Comparison of ENCODE assay signal across 12 mouse cellular contexts in genomic region chr1:86479099-86479825, GRCm38 (mm10). TPM values are rescaled to one million over a fixed set of nuclear protein-coding genes. Genes with fewer than 3 reads are reported as not detected.
DNase-seq lines count a peak whose midpoint lies in the region; ATAC-seq lines count a peak whose summit lies in the region.
"Had no signal": no experiment of that assay in that cellular context is flagged by ENCODE, and none has a peak within 500 bp of the region (broad histone marks: within the 10 kb centered on the region; RNA-seq: fewer than 3 reads in every experiment).

No protein-coding gene starts in this region.

- peak overlapping the region; percentile 29 for H3K27ac ChIP-seq in lung, embryonic 16.5 days (ENCODE audit: low read length)
- peak overlapping the region; percentile 92 for H3K27ac ChIP-seq in liver, embryonic 16.5 days (ENCODE audit: low read length)
- H3K27ac ChIP-seq in stomach, embryonic 16.5 days (ENCODE audit: low read length) = peak overlapping the region; percentile 64
- H3K27ac ChIP-seq in forebrain, embryonic 11.5 days (ENCODE audit: low read depth, low read length) = no peak overlapping the region
- H3K27ac ChIP-seq: embryonic facial prominence, embryonic 13.5 days; hindbrain, embryonic 15.5 days had no signal

- WGBS in lung, embryonic 16.5 days = 47% methylated on average over 8 of the region's 8 CpGs
- WGBS in liver, embryonic 16.5 days (ENCODE audit: insufficient replicate concordance) = 23% methylated on average over 8 of the region's 8 CpGs
- WGBS in stomach, embryonic 16.5 days = 62% methylated on average over 8 of the region's 8 CpGs
- 91% methylated on average over 8 of the region's 8 CpGs for WGBS in forebrain, embryonic 11.5 days

- H3K9ac ChIP-seq in lung, embryonic 16.5 days (ENCODE audit: low read length) = no peak overlapping the region
- peak overlapping the region; percentile 36 for H3K9ac ChIP-seq in liver, embryonic 16.5 days (ENCODE audit: low read depth, low read length)
- H3K9ac ChIP-seq in stomach, embryonic 16.5 days (ENCODE audit: low read length) = no peak overlapping the region
- H3K9ac ChIP-seq in forebrain, embryonic 11.5 days (ENCODE audit: low read length) = no peak overlapping the region
- H3K9ac ChIP-seq: embryonic facial prominence, embryonic 13.5 days; hindbrain, embryonic 15.5 days had no signal

- no peaks in the 10 kb centered on the region for H3K27me3 ChIP-seq in lung, embryonic 16.5 days (ENCODE audit: control insufficient read depth, insufficient read depth, low read depth, low read length)
- no peaks in the 10 kb centered on the region for H3K27me3 ChIP-seq in erythroblast, embryonic 14.5 days (ENCODE audit: control insufficient read depth)
- no peaks in the 10 kb centered on the region for H3K27me3 ChIP-seq in liver, embryonic 16.5 days (ENCODE audit: control insufficient read depth, insufficient read depth, low read depth, low read length)
- H3K27me3 ChIP-seq in stomach, embryonic 16.5 days (ENCODE audit: control insufficient read depth, insufficient read depth, low read length) = no peaks in the 10 kb centered on the region
- no peaks in the 10 kb centered on the region for H3K27me3 ChIP-seq in forebrain, embryonic 11.5 days (ENCODE audit: control insufficient read depth, insufficient read depth, low read length)
- H3K27me3 ChIP-seq: embryonic facial prominence, embryonic 13.5 days; hindbrain, embryonic 15.5 days had no signal

- no peak overlapping the region for H3K4me2 ChIP-seq in lung, embryonic 16.5 days (ENCODE audit: low read depth, low read length)
- H3K4me2 ChIP-seq in liver, embryonic 16.5 days (ENCODE audit: low read depth, low read length) = peak overlapping the region; percentile 41
- no peak overlapping the region for H3K4me2 ChIP-seq in stomach, embryonic 16.5 days (ENCODE audit: low read depth, low read length)
- no peak overlapping the region for H3K4me2 ChIP-seq in forebrain, embryonic 11.5 days (ENCODE audit: low read depth, low read length, severe bottlenecking)
- H3K4me2 ChIP-seq: embryonic facial prominence, embryonic 13.5 days; hindbrain, embryonic 15.5 days had no signal

- no peak for DNase-seq in lung, postnatal 14 days
- DNase-seq in layer of hippocampus, adult 9-10 months (ENCODE audit: low spot score) = no peak
- no peak for DNase-seq in forebrain, embryonic 11.5 days (ENCODE audit: low spot score)
- DNase-seq: gastrocnemius, postnatal 14 days; midbrain, embryonic 14.5 days; thymus, postnatal 25 days had no signal

- H3K4me3 ChIP-seq in lung, embryonic 16.5 days (ENCODE audit: low read length) = no peak overlapping the region
- H3K4me3 ChIP-seq in erythroblast, embryonic 14.5 days (replicated peaks) = peak overlapping the region; percentile 15
- no peak overlapping the region for H3K4me3 ChIP-seq in liver, embryonic 16.5 days (ENCODE audit: low read depth, low read length)
- no peak overlapping the region for H3K4me3 ChIP-seq in stomach, embryonic 16.5 days (replicated peaks; ENCODE audit: low read length)
- H3K4me3 ChIP-seq in forebrain, embryonic 11.5 days (ENCODE audit: low read depth, low read length) = no peak overlapping the region
- H3K4me3 ChIP-seq: embryonic facial prominence, embryonic 13.5 days; hindbrain, embryonic 15.5 days had no signal

- ATAC-seq in lung, embryonic 16.5 days (ENCODE audit: low read depth) = peak; percentile 44; the same call in 1 of the 2 replicates
- peak; percentile 95 for ATAC-seq in liver, embryonic 16.5 days (ENCODE audit: low read depth)
- ATAC-seq in stomach, embryonic 16.5 days (ENCODE audit: insufficient read depth, low FRiP score) = peak; percentile 73
- ATAC-seq in forebrain, embryonic 11.5 days (replicated peaks; ENCODE audit: low FRiP score) = no peak

- H3K4me1 ChIP-seq in lung, embryonic 16.5 days (replicated peaks; ENCODE audit: control insufficient read depth, insufficient read depth, low read length) = peaks cover 5% of the 10 kb centered on the region; the same call in 1 of the 2 replicates
- peaks cover 75% of the 10 kb centered on the region for H3K4me1 ChIP-seq in erythroblast, embryonic 14.5 days (ENCODE audit: control insufficient read depth)
- peaks cover 45% of the 10 kb centered on the region for H3K4me1 ChIP-seq in liver, embryonic 16.5 days (ENCODE audit: control insufficient read depth, low read depth, low read length)
- H3K4me1 ChIP-seq in stomach, embryonic 16.5 days (ENCODE audit: control insufficient read depth, insufficient read depth, low read length) = peaks cover 11% of the 10 kb centered on the region
- H3K4me1 ChIP-seq in forebrain, embryonic 11.5 days (replicated peaks; ENCODE audit: control insufficient read depth, insufficient read depth, low read length) = no peaks in the 10 kb centered on the region
- H3K4me1 ChIP-seq: hindbrain, embryonic 15.5 days had no signal

- no peaks in the 10 kb centered on the region for H3K36me3 ChIP-seq in lung, embryonic 16.5 days (ENCODE audit: control insufficient read depth, insufficient read depth, low read length)
- peaks cover 5% of the 10 kb centered on the region; the same call in 1 of the 2 replicates for H3K36me3 ChIP-seq in erythroblast, embryonic 14.5 days (ENCODE audit: control insufficient read depth)
- H3K36me3 ChIP-seq in liver, embryonic 16.5 days (ENCODE audit: control insufficient read depth, insufficient read depth) = no peaks in the 10 kb centered on the region
- H3K36me3 ChIP-seq in stomach, embryonic 16.5 days (ENCODE audit: control insufficient read depth, insufficient read depth, low read length) = no peaks in the 10 kb centered on the region
- H3K36me3 ChIP-seq in forebrain, embryonic 11.5 days (ENCODE audit: control insufficient read depth, insufficient read depth, low read length) = no peaks in the 10 kb centered on the region
- H3K36me3 ChIP-seq: embryonic facial prominence, embryonic 13.5 days; hindbrain, embryonic 15.5 days had no signal

- no peaks in the 10 kb centered on the region for H3K9me3 ChIP-seq in lung, embryonic 16.5 days (ENCODE audit: control insufficient read depth, low read length)
- peaks cover 4% of the 10 kb centered on the region; the same call in 1 of the 2 replicates for H3K9me3 ChIP-seq in erythroblast, embryonic 14.5 days (ENCODE audit: control insufficient read depth, low read length)
- no peaks in the 10 kb centered on the region for H3K9me3 ChIP-seq in liver, embryonic 16.5 days (replicated peaks; ENCODE audit: control insufficient read depth, low read length)
- no peaks in the 10 kb centered on the region for H3K9me3 ChIP-seq in stomach, embryonic 16.5 days (replicated peaks; ENCODE audit: control insufficient read depth, low read length)
- no peaks in the 10 kb centered on the region for H3K9me3 ChIP-seq in forebrain, embryonic 11.5 days (ENCODE audit: control insufficient read depth, low read length)
- H3K9me3 ChIP-seq: embryonic facial prominence, embryonic 13.5 days; hindbrain, embryonic 15.5 days had no signal

RNA-seq across cellular contexts. Expression of gene Ptma, which starts 47.3 kb away (rescaled TPM):
- 2,358 and 2,609 TPM in 2 replicates for polyA plus RNA-seq in lung, embryonic 16.5 days (2015; fragmentation: Nextera tagmentation; extraction: Ambion mirVana)
- polyA plus RNA-seq in erythroblast, embryonic 14.5 days (2012) = 597 and 661 TPM in 2 replicates
- 500 and 746 TPM in 2 replicates for polyA plus RNA-seq in liver, embryonic 16.5 days (2015; fragmentation: Nextera tagmentation; extraction: Ambion mirVana)
- 1,914 and 2,170 TPM in 2 replicates for polyA plus RNA-seq in stomach, embryonic 16.5 days (2015; fragmentation: Nextera tagmentation; extraction: Ambion mirVana)
- 3,230 and 3,412 TPM in 2 replicates for polyA plus RNA-seq in forebrain, embryonic 11.5 days (2014; fragmentation: Nextera tagmentation; extraction: Ambion mirVana)

RNA-seq across cellular contexts. Expression of gene Tex44, which starts 53.1 kb away (rescaled TPM):
- polyA plus RNA-seq in lung, embryonic 16.5 days (2015; fragmentation: Nextera tagmentation; extraction: Ambion mirVana) = not detected in 2 replicates
- not detected in 2 replicates for polyA plus RNA-seq in erythroblast, embryonic 14.5 days (2012)
- polyA plus RNA-seq in liver, embryonic 16.5 days (2015; fragmentation: Nextera tagmentation; extraction: Ambion mirVana) = not detected in 2 replicates
- polyA plus RNA-seq in stomach, embryonic 16.5 days (2015; fragmentation: Nextera tagmentation; extraction: Ambion mirVana) = not detected in 2 replicates
- polyA plus RNA-seq in forebrain, embryonic 11.5 days (2014; fragmentation: Nextera tagmentation; extraction: Ambion mirVana) = not detected in 2 replicates
- polyA plus RNA-seq: embryonic facial prominence, embryonic 13.5 days; hindbrain, embryonic 15.5 days; midbrain, embryonic 14.5 days had no signal

RNA-seq across cellular contexts. Expression of gene Nmur1, which starts 53.2 kb away (rescaled TPM):
- 0.49 and 0.63 TPM in 2 replicates for polyA plus RNA-seq in lung, embryonic 16.5 days (2015; fragmentation: Nextera tagmentation; extraction: Ambion mirVana)
- not detected in 2 replicates for polyA plus RNA-seq in erythroblast, embryonic 14.5 days (2012)
- polyA plus RNA-seq in liver, embryonic 16.5 days (2015; fragmentation: Nextera tagmentation; extraction: Ambion mirVana) = not detected in 2 replicates
- polyA plus RNA-seq in stomach, embryonic 16.5 days (2015; fragmentation: Nextera tagmentation; extraction: Ambion mirVana) = not detected in 2 replicates
- polyA plus RNA-seq in forebrain, embryonic 11.5 days (2014; fragmentation: Nextera tagmentation; extraction: Ambion mirVana) = 0.72 TPM in 1 of 2 replicates, not detected in the other
- polyA plus RNA-seq: embryonic facial prominence, embryonic 13.5 days; midbrain, embryonic 14.5 days had no signal
